Mouse (Mus musculus) lung, adult 2 months (tissue): ENCODE measurements around the gene Dcun1d4. TPM values are rescaled to one million over a fixed set of nuclear protein-coding genes. Genes with fewer than 3 reads are reported as not detected.
"Not testable (repeated sequence)": the region's sequence is repeated elsewhere in the genome, so short reads cannot be mapped to it uniquely, and the experiment has no call there.

Experiments
- DNase-seq: peaks from one replicate; pipeline ENCODE4 v3.0.0; 2022
- H3K4me1 ChIP-seq: fragments of 200-500 bp; 2 replicates; pipeline ENCODE4 v1.6.1; 2011; ENCODE audit warnings: low read length; ENCODE audit not compliant: control insufficient read depth, insufficient read depth
- H3K4me3 ChIP-seq: fragments of 200-500 bp; replicated peaks from 2 replicates; pipeline ENCODE3; 2011; ENCODE audit warnings: low read depth, mild to moderate bottlenecking, control low read depth, low read length; ENCODE audit errors: extremely low read depth
- CTCF ChIP-seq: fragments of 200-500 bp; IDR thresholded peaks from 2 replicates; pipeline ENCODE4 v1.5.1; 2011; ENCODE audit warnings: mild to moderate bottlenecking, low read length, control low read depth; ENCODE audit not compliant: insufficient read depth
- POLR2A ChIP-seq: fragments of 200-500 bp; IDR thresholded peaks from 2 replicates; pipeline ENCODE4 v1.6.1; 2011; ENCODE audit warnings: low read depth, mild to moderate bottlenecking, control low read depth, low read length, borderline replicate concordance; ENCODE audit errors: extremely low read depth
- WGBS: fragments of 180-500 bp; shearing (Covaris S2); methylation state at CpG from one replicate; pipeline ENCODE4 v1.1.7; 2018; 5-methylcytosine and 5-hydroxymethylcytosine counted together
- polyA plus RNA-seq: library from polyadenylated mRNA; depleted of rRNA; stranded (reverse); fragments of >200 nt; gene quantifications from 2 replicates; pipeline ENCODE4 v1.2.3, GENCODE M21; 2012

Dcun1d4 gene
- polyA plus RNA-seq, 1 experiment = 6.4 TPM

DNA sequence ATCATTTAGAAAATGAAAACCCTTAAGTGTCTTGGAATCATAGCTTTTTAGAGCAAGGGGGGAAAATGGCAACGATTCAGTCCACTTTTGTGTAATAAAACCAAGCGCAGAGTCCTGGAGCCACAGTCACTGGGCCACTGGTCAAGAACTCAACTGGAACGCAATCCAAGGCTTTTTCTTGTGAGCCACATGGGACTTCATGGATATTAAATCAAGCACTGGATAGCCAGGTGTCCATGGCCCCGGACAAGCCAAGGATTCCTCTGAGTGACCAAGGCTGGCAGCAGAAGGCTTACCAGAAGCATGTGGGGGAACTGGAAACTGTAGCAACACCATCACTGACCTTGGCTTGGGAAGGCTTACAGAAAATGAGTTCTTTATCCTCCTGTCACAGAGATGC, 93.8 kb downstream of the Dcun1d4 start:
- TF ChIP-seq CTCF (no peak), POLR2A (no peak)
- Histone ChIP-seq H3K4me3 (no peak overlapping the region), H3K4me1 (no peaks in the 10 kb centered on the region; the same call in 1 of the 2 replicates)
- no peak for DNase-seq
- 86% methylated on average over 4 of the region's 4 CpGs for WGBS

DNA sequence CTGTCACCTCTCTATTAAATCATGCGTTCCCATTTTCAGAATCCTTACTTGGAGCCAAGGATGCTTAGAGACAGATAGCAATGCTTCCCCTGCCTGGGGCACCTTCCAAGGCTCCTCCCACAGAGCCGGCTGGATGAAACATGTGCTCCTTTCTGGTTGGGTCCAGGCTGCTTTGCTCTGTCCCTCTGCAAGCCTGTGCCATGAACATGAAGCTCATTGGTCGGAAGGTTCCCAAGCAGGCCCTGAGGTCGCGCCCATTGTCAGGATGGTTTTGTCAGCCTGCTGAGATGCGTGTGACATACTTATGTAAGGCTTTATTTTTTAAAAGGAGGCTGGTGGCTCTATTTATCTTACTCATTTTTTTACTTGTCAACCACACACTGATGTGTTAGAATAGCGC, 95.9 kb downstream of the Dcun1d4 start:
- H3K4me1 ChIP-seq = no peaks in the 10 kb centered on the region; the same call in 1 of the 2 replicates
- no peak for TF ChIP-seq POLR2A
- TF ChIP-seq CTCF = no peak
- DNase-seq = no peak
- 69% methylated on average over 7 of the region's 7 CpGs for WGBS
- H3K4me3 ChIP-seq = no peak overlapping the region

DNA sequence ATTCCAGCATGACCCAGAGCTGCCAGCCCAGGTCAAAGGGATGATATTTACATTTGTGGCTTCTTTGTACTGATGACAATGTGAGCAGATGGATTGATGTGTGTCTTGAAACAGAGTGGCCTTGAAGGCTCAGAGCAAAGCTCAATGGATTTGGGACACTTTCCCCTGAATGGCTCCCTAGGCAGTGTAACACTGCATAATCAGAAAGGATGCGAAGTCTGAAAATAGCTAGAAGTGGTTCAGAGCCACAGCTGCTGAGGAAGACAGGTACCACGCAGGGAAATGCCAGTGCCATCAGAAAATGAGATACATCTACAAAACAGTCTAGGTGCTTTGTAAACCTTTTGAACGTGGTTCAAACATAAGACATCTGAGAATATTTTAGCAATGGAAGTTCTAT, 97.3 kb downstream of the Dcun1d4 start:
- no peaks in the 10 kb centered on the region; the same call in 1 of the 2 replicates for H3K4me1 ChIP-seq
- TF ChIP-seq POLR2A = no peak
- TF ChIP-seq CTCF = no peak
- H3K4me3 ChIP-seq = no peak overlapping the region
- WGBS = 83% methylated on average over 3 of the region's 3 CpGs
- DNase-seq = no peak

DNA sequence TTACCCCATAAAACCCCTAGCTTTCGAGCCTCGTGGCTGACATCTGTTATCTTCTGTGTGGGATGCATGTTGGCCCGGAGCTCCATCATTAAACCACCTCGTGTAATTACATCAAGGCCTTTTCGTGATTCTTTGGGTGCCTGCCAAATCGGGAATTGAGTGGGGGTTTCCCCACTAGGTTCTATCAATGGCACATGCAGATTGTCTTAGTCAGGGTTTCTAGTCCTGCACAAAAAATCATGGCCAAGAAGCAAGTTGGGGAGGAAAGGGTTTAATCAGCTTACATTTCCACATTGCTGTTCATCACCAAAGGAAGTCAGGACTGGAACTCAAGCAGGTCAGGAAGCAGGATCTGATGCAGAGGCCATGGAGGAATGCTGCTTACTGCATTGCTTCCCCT, 103.2 kb downstream of the Dcun1d4 start:
- not testable (repeated sequence) for H3K4me3 ChIP-seq, H3K4me1 ChIP-seq, DNase-seq
- 77% methylated on average over 6 of the region's 6 CpGs for WGBS

DNA sequence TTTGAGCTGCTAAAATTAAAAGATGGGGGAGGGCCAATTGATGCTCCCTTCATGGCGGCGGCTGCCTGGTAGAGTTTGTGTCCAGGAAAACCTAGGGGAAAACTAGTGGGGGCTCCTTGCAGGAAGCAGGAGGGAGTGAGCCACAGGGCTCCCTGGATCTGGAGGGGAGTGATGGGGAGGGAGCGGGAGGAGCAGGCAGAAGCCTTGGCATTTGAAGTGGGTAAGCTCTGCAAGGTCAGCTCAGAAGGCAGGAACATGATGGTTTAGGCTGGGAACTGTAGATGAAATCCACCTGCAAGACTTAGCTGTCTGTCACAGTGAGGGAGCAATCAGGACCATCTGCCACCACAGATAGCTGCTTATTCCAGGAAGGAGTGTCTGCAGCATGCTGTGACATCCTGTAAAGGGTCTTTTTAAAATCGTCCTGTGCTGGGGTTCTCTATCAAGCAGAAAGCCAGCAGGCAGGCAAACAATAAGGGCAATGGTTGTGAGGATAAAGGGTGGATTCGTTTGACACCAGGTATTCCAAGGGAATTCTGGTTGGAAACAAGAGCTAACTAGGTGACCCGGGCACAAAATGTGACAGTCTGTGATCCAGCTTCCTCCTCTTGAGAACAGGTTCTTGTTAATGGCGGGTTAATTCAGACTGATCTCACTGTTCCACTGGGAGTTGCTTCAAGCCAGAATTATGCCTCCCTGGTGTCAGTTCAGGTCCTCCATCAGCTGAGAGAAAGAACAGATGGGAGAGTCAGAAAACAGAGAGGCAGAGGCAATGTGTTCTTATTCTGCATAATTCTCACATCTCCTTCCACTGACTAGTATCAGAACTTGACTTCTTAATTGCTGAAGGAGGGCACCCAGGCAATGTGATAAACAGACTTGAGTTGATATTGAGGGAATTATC, 104.7 kb downstream of the Dcun1d4 start:
- TF ChIP-seq POLR2A = no peak
- DNase-seq = no peak
- Histone ChIP-seq H3K4me3 (no peak overlapping the region), H3K4me1 (no peaks in the 10 kb centered on the region)
- 44% methylated on average over 7 of the region's 7 CpGs for WGBS

DNA sequence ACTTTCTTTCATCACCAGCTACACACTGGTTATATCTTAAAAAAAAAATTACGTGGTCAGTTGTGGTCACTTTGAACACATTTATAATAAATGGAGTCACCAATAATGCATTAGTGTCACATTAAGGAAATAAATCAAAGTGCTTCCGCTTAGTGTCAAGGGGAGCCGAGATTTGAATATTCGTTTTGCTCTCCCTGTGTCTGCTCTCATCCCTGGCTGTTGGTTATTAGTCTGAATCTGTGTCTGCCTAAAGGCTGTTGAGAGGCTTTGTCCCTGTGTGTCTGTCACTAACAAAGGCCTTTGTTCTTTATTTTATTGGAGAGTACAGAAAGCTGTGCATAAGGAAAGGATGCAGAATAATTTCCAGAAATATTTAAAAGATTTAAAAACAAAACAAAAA, 105.8 kb downstream of the Dcun1d4 start:
- no peaks in the 10 kb centered on the region for H3K4me1 ChIP-seq
- WGBS = 82% methylated on average over 4 of the region's 4 CpGs
- DNase-seq = no peak
- no peak overlapping the region for H3K4me3 ChIP-seq
- no peak for TF ChIP-seq CTCF
- no peak for TF ChIP-seq POLR2A

DNA sequence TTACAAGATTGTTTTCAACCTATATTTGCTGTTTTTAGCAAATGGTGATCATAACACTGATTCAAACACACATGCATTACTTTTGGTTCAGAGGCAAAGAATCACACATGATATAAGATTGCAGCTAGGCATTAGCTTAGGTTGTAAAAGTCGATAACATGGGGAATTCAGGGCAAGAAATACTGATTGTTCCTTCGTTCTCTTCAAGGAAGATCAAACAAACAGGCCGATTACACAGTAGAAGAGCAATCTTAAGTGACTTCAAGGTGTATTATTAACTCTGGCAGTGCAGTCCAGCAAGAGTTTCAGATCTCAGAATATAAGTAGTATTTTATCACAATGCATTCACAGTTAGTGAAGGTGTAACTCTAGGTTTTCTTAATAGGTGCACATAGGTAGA, 106.3 kb downstream of the Dcun1d4 start:
- 71% methylated on average over 3 of the region's 3 CpGs for WGBS
- TF ChIP-seq CTCF (no peak), POLR2A (no peak)
- no peak overlapping the region for H3K4me3 ChIP-seq
- H3K4me1 ChIP-seq = no peaks in the 10 kb centered on the region
- no peak for DNase-seq

DNA sequence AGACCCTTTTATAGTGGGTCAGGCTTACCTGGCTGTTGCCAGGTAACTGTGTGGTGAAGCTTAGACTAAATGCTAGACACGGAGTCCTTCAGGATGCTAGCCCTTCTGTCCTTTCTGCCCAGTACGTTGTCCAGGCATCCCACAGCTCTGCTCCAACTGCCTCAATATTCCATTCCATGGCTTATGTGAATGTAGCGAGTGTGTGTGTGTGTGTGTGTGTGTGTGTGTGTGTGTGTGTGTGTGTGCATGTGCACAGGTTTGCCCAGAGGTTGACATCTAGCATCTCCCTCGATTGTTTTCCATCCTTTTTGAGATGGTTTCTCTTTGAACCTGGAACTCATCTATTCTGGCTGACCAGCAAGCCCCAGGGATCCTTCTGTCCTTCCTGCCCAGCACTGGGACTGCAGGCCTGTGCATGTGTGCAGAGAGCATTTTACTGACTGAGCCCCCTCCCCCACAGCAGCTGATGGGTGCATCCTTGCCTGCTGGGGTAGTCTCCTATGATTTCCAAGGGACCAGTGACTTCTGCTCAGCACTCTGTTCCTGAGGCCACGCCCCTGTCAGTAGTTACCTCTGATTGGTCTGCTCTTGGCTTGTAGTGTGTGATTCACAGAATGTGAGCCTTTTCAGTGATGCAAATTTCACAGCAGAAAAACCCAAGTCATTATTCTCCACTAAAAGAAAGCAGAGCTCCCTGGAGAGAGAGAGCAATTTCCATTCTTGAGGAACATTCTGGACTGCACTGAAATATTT, 118.3 kb downstream of the Dcun1d4 start:
- no peak for TF ChIP-seq CTCF
- no peak for TF ChIP-seq POLR2A
- 63% methylated on average over 5 of the region's 5 CpGs for WGBS
- Histone ChIP-seq H3K4me1 (no peaks in the 10 kb centered on the region; the same call in 1 of the 2 replicates), H3K4me3 (no peak overlapping the region)
- DNase-seq = no peak

DNA sequence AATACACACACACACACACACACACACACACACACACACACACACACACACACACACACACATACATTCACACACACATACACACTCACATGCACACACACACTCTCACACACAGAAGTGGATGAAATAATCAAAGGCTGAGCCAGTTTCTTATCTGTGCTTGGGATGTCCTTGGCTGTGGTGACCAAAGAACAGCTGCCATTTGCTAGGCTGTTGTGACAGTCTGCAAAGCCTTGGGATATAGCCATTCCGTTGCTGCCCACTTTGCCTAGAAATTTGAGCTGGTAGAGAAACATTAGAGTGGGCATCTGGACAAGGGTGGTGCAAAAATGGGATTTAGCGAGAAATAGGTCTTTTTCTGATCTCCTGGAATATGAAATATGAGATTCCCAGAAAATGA, 119.2 kb downstream of the Dcun1d4 start:
- WGBS = 62% methylated on average over 2 of the region's 2 CpGs
- no peak for TF ChIP-seq POLR2A
- TF ChIP-seq CTCF = no peak
- H3K4me1 ChIP-seq = no peaks in the 10 kb centered on the region; the same call in 1 of the 2 replicates
- DNase-seq = no peak
- H3K4me3 ChIP-seq = no peak overlapping the region

DNA sequence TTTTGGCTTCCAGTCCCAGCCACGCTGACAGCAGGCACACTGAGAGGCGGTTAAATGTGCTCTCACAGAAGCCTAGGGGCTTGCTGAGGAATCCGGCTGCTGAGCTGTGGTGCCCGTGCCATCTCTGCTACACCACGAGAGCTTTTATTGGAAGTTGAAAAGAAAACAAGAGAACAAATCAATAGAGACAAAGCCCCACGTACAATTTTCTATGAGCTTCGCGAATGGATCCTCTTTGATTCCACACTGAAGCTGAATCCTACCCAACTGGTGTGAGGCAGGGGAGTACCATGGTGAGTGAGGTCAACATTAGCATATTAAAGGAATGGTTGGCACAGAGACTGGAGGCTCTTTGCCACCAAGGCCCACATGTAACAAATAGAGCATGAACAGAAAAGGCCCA, 120.6 kb downstream of the Dcun1d4 start:
- WGBS = 87% methylated on average over 8 of the region's 8 CpGs
- Histone ChIP-seq H3K4me3 (no peak overlapping the region), H3K4me1 (no peaks in the 10 kb centered on the region; the same call in 1 of the 2 replicates)
- DNase-seq = no peak
- TF ChIP-seq CTCF = no peak
- TF ChIP-seq POLR2A = no peak
